Mouse (Mus musculus) B cell, adult (primary cell): ENCODE data around the gene Olfr3. TPM values are rescaled to one million over a fixed set of nuclear protein-coding genes. Genes with fewer than 3 reads are reported as not detected.

Source experiments
- total RNA-seq: library from RNA; stranded (reverse); gene quantifications from 4 replicates; pipeline ENCODE4 v1.2.4, GENCODE M21; 2023; ENCODE audit not compliant: inconsistent age

Gene Olfr3
- not detected in 4 replicates for total RNA-seq

GRCm38 (mm10) chr2:36816932-36817331 lies at the start of gene Olfr3:
TSS of gene Olfr3 (minus strand) at chr2:36817032.

GRCm38 (mm10) chr2:36862560-36862959 lies 45.7 kb upstream of the Olfr3 start, which contains the start of gene Olfr351:
TSS of gene Olfr351 (minus strand) at chr2:36862660.

GRCm38 (mm10) chr2:36846010-36846409 lies 29.2 kb upstream of the Olfr3 start, which contains the start of gene Olfr350:
TSS of gene Olfr350 (plus strand) at chr2:36846310.

GRCm38 (mm10) chr2:36790238-36790637 lies 26.6 kb downstream of the Olfr3 start, which contains the start of gene Olfr50:
TSS of gene Olfr50 (plus strand) at chr2:36790538.

GRCm38 (mm10) chr2:36783976-36784375 lies 32.9 kb downstream of the Olfr3 start, which contains the start of gene Olfr348:
TSS of gene Olfr348 (plus strand) at chr2:36784276.

Other genes with a start within 250 kb of the Olfr3 start
- gene Olfr345, start 177.0 kb downstream of the Olfr3 start, total RNA-seq: not detected in 4 replicates
- gene Olfr346, start 131.2 kb downstream of the Olfr3 start, total RNA-seq: not detected in 4 replicates
- not detected in 4 replicates for gene Olfr347, start 85.1 kb downstream of the Olfr3 start, total RNA-seq
- gene Olfr348, start 32.8 kb downstream of the Olfr3 start, total RNA-seq: not detected in 4 replicates
- gene Olfr50, start 26.5 kb downstream of the Olfr3 start, total RNA-seq: not detected in 4 replicates
- gene Olfr350, start 29.3 kb upstream of the Olfr3 start, total RNA-seq: not detected in 4 replicates
- not detected in 4 replicates for gene Olfr351, start 45.6 kb upstream of the Olfr3 start, total RNA-seq
- not detected in 4 replicates for gene Olfr352, start 51.4 kb upstream of the Olfr3 start, total RNA-seq
- gene Olfr353, start 75.9 kb upstream of the Olfr3 start, total RNA-seq: not detected in 4 replicates
- not detected in 4 replicates for gene Olfr354, start 88.6 kb upstream of the Olfr3 start, total RNA-seq
- not detected in 4 replicates for gene Olfr355, start 111.9 kb upstream of the Olfr3 start, total RNA-seq
- gene Olfr356, start 120.1 kb upstream of the Olfr3 start, total RNA-seq: not detected in 4 replicates
- gene Olfr357, start 176.8 kb upstream of the Olfr3 start, total RNA-seq: not detected in 4 replicates
- not detected in 4 replicates for gene Olfr358, start 192.3 kb upstream of the Olfr3 start, total RNA-seq
- gene Olfr360, start 248.7 kb upstream of the Olfr3 start, total RNA-seq: not detected in 4 replicates